Mouse (Mus musculus): ENCODE measurements around the gene Hexim1.

Gene Hexim1

DNA sequence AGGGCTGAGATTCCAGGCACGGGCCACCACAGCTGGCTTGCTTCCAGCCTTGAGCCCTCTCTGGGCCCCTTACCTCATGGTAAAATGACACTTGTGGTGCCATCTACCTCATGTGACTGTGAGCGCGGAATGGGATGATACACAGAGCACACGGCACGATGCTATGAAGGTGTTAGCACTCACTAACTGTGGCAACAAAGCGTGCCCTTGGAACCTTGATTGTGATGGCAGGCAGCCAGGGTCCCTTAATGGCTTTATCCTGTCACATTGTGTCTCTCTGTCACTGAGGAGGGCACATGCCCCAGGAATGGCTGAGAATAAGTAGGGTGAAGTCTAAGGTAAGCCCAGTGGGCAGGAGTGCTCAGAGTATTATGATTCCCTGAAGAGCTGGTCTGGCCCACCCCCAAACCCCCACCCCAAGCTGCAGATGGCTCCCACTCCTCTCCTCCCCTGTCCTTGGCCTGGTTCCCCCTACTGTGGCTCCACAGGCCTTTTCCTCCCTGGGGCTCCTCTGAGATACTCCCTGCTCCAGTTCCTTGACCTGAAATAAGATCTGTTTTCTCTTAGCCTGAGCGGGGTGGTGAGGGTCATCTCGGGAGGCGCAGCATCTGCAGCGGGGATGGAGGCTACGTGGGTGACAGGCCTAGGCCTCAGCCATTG, 17.4 kb upstream of the Hexim1 start:
- DNase-seq (ENCODE audit: low spot score) = peak; percentile 78

DNA sequence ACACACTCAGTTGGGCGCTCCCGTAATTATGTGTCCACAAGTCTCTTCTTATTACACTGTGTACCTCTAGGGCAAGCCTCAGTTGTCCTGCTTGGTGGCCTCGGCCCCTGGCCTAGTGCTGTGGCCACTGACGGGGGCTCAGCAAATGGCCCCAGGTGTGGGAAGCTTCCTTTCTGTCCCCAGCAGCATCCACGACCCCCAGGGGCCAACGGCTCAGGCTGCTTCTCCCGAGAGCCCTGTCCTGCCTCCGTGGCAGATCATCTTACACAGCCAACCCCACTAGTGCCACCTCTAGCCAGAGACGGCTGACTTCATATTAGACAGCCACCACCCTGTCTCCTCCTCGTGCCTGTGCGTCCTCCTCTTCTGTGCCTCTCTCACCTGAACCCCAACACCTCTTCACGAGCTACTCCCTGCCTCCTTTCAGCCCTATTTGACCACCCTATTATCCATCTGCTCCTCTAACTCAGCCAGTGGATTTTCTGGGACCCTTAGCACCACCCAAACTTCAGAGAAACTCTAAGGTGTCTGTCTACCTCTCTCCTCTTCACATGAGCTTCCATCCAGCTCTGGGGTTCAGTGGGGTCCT, 16.6 kb upstream of the Hexim1 start:
- DNase-seq (ENCODE audit: low spot score) = no peak

DNA sequence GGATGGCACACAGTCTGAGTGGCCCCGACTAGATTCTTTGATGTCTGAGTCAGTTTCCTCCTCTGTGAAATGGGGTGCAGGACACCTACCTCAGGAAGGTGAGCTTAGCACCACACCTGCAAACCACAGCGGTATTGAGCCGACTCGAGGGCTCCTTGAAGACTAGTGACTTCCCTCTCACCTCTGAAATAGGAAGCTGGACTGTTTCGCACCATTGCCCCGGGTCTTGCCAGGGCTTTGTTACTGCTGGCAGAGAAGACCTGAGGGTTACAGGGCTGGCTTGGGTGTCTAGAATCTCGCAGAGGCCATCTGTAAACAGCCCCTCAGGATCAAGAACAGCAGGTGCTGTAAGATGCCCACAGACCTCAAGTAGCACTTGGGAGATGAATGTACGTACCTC, 15.7 kb upstream of the Hexim1 start:
- peak; percentile 40 for DNase-seq (ENCODE audit: low spot score)

DNA sequence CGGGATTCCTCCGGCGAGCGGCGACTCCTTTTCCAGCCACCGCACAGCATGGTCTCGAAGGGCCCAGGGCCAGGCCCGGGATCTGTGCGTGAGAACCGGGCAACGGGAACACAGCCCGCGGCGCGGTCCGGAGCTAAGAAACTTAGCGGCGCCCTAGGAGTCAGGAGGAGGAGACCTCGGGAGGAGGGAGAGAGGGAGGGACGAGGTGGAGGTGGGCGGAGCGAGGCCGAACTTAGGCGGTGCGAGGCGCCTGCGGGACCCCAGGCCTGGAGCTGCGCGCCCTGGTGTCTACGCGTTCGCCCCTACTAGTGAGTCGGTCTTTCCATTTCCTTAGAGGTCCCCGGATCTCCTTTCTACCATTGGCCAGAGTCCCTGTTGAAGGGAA, 14.6 kb upstream of the Hexim1 start, which contains the start of the genes Plcd3 and Acbd4:
Plcd3 (minus strand) TSS at position 178 of the 385 bp plus-strand sequence.
Acbd4 (plus strand) TSS at position 202 of the 385 bp plus-strand sequence.
- DNase-seq (ENCODE audit: low spot score) = peak; percentile 92

DNA sequence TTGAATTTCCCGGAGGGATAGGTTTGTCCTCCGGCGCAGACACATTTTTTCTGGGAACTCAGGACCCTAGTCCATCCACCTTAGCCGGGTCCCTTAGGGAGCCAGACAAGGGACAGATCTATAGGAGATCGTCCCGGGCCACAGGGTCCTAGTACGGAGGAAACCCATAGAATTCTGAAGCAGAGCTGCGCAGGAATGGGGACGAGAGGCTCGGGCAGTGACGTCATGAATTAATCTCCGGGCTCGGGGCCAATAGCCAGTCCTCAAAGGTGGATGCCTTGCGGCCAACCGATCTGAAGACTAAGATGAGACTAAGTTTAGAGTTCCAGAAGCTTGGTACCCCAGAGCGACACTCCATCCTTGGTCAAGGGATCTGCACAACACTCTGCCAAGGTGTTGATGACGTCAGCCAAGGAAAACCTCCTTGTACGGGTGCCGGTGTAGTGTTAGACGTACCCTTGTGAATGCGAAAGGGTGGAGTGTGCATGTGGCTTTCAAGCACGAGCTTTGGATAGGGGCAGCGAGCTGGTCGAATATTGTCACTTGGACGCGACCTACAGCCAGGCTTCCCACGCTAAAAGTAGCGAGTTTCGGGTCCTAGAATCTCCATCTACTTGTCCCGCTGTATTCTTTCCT, 14.0 kb upstream of the Hexim1 start:
- DNase-seq (ENCODE audit: low spot score) = peak; percentile 86

DNA sequence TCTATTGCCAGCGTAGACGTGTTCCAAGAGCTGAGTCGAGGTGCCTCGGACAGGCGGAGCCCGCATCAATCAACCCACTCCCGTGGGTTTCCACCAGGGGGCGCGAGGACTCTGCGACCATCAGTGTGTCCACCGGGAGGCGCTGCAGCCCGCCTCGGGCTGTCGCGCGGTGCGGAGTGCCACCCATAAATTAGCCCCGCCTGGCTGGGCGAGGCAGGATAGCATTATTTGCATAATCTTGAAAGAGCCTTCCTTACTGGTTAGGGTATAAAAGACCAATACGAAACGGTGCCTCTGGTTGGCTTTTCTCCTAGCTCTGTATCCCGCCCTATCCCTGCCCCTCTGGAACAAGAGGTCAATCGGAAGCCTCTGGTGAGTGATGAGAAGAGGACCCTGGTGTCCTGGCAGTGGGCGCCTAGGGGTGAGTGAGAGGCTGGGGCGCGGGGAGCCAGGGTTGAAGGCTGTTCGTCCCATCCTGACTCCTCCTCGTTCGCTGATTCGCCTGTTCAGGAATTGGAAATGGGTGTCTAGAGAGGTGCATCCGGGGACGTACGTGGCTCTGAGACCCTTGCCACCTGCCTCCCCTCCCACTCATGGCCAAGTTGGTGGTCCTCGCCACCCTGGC, 13.2 kb upstream of the Hexim1 start:
- DNase-seq (ENCODE audit: low spot score) = peak; percentile 98

DNA sequence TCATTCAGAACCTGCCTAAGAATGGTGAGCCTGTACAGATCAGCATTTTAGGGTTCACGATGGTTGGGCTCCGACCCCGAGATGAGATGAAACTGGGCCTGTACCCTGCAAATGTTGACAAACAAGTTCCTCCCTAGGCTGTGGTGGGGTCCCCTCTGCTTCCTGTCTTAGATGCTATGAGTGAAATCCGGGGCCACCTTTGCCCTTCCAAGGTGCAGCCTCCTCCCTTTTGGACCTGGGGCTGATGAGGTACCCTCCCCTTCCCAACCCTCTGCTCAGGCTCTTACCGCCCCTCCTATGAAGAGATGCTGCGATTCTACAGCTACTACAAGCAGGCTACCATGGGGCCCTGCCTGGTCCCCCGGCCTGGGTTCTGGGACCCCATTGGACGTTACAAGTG, 12.4 kb upstream of the Hexim1 start:
- DNase-seq (ENCODE audit: low spot score) = no peak

DNA sequence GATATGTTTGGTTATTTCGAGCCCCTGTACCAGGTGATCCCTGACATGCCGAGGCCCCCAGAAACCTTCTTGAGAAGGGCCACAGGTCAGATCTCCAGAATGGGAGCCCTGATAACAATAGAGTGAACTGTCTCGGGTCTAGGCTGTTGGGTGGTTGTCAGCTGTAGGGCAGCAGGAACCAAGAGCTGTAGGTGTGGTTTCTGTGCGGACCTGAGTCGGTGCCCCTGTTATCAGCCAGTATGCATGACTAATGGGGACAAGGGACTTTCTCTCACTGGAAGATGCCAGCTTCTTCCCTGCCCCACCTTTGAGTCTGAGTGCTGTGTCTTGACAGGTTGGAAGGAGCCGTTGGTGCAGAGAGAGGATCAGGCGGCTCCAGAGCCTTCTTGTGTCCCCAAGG, 11.6 kb upstream of the Hexim1 start:
- no peak for DNase-seq (ENCODE audit: low spot score)

DNA sequence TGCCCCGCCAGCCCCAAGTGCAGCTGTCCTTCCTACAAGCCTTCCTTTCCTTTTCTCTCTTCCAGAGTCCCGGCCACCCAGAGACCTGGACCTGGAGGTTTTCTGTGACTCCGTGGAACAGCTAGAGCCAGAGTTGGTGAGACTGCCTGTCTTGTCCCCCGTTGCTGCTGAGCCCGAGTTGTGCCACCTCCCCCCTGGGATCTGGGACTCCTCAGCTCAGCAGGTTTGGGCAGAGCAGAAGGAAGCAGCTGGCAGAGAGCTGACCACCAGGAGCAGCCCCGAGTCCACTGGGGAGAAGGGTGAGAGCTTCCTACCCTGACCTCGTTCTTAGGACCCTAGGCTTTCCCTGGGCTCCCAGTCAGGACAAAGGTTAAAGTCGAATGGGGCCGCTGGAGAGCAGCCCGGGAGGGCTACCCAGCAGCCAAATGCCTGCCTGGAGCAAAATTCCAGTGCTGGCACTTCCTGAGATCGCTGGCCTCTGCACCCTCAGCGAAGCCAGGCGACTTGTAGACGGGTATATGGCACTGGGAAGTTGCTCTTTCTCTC, 10.8 kb upstream of the Hexim1 start:
- no peak for DNase-seq (ENCODE audit: low spot score)

DNA sequence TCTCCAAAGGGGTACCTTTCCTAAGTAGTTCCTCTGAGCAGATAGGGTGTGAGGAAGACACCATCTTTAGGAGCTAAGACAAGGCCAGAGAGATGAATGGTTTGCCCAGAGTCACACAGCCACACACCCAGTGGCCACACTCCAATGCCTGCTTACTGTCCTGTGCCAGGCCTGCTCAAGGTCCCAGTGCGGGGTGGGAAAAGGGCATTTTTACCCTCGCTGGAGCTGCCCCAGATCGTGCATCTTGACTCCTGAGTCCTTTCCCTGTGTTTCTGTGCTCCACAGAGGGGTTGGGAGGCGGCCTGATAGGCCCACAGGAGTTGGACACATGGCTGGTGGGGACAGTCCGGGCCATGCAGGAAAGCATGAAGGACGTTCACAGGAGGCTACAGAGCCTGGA, 10.2 kb upstream of the Hexim1 start:
- no peak for DNase-seq (ENCODE audit: low spot score)

DNA sequence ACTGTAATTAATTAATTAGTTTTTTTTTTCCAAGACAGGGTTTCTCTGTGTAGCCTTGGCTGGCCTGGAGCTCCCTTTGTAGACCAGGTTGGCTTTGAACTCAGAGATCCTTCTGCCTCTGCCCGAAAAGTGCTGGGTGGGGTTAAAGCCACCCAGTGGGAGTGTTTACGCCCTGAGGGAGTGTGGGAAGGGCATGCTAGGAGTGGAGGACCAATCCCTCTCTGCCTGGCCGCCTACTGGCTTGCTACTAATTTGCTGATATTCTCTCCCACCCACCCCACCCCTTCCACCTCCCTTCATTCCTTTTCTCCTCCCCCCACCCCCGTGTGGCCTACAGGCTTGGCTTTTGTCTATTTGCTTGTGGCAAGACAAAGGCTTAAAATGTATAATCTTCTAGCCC, 9.6 kb upstream of the Hexim1 start:
- DNase-seq (ENCODE audit: low spot score) = no peak

DNA sequence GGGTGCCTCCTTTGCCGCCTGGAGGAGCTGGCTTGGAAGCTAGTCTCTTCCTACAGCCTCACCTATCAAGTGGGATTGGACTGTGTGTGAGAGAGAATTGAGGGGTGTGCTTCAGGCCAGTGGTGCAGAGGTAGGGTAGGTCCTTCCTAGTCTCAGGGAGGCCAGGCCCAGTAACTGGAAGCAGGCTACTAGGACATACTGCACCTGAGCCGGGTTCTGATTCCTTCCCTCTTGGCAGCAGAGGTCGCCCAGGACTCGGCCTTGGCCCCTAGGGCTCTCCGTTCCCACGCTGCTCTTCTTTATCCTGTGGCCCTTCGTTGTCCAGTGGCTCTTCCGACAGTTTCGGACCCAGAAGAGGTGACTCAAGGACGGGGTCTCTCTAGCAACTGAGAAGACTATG, 4.7 kb upstream of the Hexim1 start:
- no peak for DNase-seq (ENCODE audit: low spot score)

DNA sequence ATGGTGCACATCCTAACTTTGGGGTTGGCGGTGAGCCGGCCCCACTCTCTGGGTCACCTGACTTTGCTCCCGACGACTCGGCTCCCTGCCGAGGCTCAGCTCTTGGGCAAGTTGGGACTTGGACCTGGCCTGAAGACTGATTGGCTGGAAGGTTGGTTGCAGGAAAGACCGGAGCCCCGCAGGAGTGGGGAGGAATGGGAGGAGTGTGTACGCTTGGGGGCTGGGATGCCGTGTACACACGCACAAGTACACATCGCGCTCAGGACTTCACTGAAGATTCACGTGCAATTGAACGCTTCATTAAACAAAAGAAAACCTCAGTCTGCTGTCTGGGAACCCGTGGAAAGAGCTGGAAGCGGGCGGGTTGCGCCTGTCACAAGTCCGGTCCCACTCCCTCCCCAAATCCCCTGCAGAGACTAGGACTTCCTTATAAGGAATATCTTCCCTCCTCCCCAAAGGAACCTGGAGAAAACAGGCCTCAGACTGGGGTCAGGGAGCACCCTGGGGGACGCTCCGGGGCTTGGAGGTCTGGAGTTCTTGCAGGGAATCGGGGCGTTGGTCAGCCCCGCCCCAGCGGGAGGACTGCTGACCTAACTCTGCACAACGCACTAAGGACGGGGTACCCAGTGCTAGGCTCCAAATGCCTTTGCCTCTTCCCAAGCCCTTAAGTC, 4.0 kb upstream of the Hexim1 start:
- DNase-seq (ENCODE audit: low spot score) = peak; percentile 81

DNA sequence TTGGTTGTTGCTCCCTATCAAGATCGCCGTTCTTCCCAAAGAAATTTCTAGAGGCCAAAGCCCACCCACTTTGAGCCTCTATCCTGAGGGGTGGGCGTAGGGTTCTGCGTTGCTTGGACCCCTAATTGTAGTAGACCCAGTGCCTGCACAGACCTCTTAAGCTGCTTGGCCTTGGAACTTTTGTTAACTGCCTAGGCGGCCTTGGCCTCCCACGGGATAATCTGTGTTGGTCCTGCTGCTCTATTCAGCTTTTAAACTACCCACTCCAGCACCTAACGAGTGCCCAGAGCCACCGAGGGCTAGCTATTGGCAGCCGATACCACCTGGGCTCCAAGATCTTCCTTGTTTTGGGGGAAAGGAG, 3.5 kb upstream of the Hexim1 start:
- DNase-seq (ENCODE audit: low spot score) = no peak

DNA sequence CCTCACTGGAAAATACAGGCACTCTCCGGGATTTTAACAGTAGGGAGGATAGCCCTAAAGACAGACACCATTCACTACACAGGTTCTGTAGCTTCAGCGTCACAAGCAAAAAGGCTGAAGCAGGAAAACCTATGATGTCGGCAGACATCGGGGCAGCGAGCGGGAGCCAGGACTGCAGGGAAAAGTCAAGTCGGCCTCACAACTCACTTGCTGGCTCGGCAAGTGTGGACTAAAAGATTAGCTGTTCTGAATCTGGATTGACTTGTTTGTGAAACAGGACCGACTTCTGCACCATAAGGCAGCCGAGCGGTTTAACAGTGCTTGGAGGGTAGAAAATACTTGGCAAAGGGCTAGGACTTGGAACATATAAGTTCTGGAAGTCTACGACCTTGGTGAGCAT, 3.0 kb upstream of the Hexim1 start:
- DNase-seq (ENCODE audit: low spot score) = no peak

DNA sequence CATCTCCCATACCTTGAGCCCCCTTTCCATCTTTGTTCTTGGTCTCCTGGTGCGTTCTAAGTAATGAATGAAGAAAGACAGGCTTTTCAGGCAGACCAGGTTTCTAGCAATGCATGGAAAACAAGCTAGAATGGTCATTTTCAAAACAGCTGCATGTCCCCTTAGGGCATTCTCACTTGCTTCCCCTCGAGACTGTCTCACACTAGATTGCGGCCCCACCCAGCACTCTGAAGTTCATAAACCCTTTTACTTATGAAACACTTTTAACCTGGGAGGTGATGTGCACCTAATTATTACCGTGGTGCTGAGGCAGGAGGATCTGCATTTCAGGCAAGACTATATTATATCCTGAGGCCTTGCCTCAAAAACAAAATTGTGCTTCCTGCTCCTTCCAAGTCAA, 2.3 kb upstream of the Hexim1 start:
- no peak for DNase-seq (ENCODE audit: low spot score)

DNA sequence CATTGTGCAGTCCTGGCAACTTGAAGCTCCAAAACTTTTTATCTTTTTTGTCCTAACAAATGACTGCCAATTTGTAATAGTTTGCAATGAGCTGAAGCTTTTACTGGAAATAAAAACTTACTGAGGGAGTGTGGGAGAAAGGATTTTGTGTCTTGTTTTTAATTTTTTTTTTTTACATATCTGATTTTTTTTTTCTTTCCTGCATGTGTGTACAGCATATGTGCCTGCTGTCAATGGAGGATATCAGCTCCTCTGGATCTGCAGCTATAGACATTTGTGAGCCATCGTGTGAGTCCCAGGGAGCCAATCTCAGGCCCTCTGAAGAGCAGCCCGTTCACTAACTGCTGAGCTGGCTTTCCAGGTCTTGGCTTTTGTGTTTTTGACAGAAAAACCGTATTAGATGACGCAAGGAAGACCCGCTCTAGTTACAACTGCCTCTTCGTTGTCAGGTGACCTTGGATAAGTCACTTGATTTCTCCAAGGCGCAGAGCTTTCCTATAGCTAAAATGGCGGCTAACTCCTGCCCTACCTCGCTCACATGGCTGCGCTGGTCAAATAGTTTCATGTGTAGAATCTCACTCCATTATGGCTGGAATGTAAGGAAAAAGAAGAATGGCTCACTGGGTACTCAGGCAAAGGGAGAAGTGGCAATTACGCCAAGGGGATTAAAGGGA, 1.6 kb upstream of the Hexim1 start:
- DNase-seq (ENCODE audit: low spot score) = no peak

DNA sequence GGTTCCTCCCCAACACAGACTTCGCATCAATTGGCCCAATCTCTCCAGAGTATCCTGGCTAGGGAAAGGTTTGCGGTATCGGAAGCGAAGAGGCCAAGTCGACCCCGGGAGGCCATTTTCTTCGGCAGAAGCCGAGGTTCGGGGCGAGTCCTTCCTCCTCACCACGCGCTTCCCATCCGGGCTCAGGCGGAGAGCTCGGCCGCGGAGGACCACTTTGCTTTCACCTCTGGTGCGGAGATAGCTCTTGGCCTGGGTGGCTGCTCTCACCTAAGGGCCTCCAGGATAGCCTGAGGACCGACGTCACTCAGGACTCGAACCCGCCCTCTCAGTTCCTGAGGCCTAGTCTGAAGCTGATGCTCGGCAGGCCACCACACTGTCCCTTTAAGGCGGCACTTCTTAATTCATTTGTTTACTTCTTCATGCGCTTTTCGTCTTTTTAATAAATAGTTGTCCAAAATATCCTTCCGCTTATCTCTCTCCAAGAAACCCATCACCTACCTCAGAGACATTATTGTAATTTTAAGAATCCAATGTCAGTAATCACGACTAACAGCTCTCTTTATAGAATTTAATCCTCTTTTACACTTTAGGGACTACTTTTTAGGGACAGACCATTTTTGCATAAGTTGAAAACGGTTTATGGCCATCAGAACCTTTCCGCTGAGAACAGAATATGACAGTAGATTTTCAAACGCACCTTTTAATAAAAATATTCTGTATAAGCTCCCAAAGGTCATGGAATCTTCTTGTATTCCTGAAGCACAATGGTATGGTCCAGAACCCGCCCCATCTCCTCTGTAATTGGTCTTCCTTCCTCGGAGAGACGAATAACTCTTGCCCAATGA, 646 bp upstream of the Hexim1 start:
- DNase-seq (ENCODE audit: low spot score) = peak; percentile 80

DNA sequence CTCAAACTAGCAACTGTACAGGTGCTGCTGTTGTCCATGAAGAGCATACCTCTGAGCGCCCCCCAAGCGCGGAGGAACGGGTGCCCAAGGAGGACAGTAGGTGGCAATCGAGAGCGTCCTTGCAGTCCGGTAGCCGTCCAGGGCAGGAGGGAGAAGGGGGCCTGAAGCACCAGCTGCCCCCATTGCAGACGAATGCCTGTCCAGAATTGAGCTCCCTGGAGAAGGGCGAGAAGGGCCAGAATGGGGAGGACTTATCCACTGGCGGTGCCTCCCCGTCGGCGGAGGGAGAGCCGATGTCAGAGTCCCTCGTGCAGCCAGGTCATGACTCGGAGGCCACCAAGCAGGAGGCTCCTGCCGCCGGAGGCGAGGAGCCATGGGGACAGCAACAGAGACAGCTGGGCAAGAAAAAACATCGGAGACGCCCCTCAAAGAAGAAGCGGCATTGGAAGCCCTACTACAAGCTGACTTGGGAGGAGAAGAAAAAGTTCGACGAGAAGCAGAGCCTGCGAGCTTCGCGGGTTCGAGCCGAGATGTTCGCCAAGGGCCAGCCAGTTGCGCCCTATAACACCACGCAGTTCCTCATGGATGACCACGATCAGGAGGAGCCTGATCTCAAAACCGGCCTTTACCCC, 1.0 kb downstream of the Hexim1 start:
- peak; percentile 85 for DNase-seq (ENCODE audit: low spot score)

DNA sequence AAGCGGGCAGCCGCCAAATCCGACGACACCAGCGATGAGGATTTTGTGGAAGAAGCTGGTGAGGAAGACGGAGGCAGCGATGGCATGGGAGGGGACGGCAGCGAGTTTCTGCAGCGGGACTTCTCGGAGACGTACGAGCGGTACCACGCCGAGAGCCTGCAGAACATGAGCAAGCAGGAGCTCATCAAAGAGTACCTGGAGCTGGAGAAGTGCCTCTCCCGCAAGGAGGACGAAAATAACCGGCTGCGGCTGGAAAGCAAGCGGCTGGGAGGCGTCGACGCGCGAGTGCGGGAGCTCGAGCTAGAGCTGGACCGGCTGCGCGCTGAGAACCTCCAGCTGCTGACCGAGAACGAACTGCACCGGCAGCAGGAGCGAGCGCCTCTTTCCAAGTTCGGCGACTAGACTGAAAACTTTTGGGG, 1.6 kb downstream of the Hexim1 start:
- no peak for DNase-seq (ENCODE audit: low spot score)

All from testis, postnatal 10 days (tissue).